Mouse (Mus musculus) testis, adult 2 months (tissue): ENCODE data around the gene Plppr4. TPM values are rescaled to one million over a fixed set of nuclear protein-coding genes. Genes with fewer than 3 reads are reported as not detected.

Experiments
- H3K27ac ChIP-seq: fragments of 200-500 bp; 2 replicates; pipeline ENCODE4 v1.5.1; 2012; ENCODE audit warnings: low read depth, low read length; ENCODE audit not compliant: control insufficient read depth, insufficient read depth
- H3K27me3 ChIP-seq: fragments of 200-500 bp; 2 replicates; pipeline ENCODE4 v1.6.1; 2012; ENCODE audit warnings: mild to moderate bottlenecking, low read length, moderate library complexity; ENCODE audit not compliant: control insufficient read depth, insufficient read depth
- H3K36me3 ChIP-seq: fragments of 200-500 bp; 2 replicates; pipeline ENCODE4 v1.6.1; 2012; ENCODE audit warnings: mild to moderate bottlenecking, low read length; ENCODE audit not compliant: control insufficient read depth, insufficient read depth
- H3K4me1 ChIP-seq: fragments of 200-500 bp; 2 replicates; pipeline ENCODE4 v1.6.1; 2012; ENCODE audit warnings: low read length; ENCODE audit not compliant: control insufficient read depth, insufficient read depth
- H3K4me3 ChIP-seq: fragments of 200-500 bp; 2 replicates; pipeline ENCODE4 v1.5.1; 2012; ENCODE audit warnings: low read depth, mild to moderate bottlenecking, low read length, moderate library complexity, mixed read lengths; ENCODE audit not compliant: control insufficient read depth
- CTCF ChIP-seq: fragments of 200-500 bp; IDR thresholded peaks from 2 replicates; pipeline ENCODE4 v1.5.1; 2012; ENCODE audit warnings: low read depth, mild to moderate bottlenecking, inconsistent platforms, low read length, moderate library complexity; ENCODE audit not compliant: control insufficient read depth, insufficient read depth, insufficient replicate concordance
- POLR2A ChIP-seq: fragments of 200-500 bp; IDR thresholded peaks from 2 replicates; pipeline ENCODE4 v1.6.1; 2012; ENCODE audit warnings: low read depth, mild to moderate bottlenecking, inconsistent platforms, low read length, moderate library complexity; ENCODE audit not compliant: control insufficient read depth
- polyA plus RNA-seq: library from polyadenylated mRNA; depleted of rRNA; stranded (reverse); fragments of >200 nt; gene quantifications from 2 replicates; pipeline ENCODE4 v1.2.3, GENCODE M21; 2012; rRNA removed

The Plppr4 gene
- polyA plus RNA-seq: 1.1 and 2.0 TPM in 2 replicates

- H3K4me3 ChIP-seq: peak within 1 kb of the TSS; percentile 63
- no peak within 1 kb of the TSS for H3K27ac ChIP-seq
- no peaks in the 10 kb centered on the region for H3K36me3 ChIP-seq
- TF ChIP-seq POLR2A: no peak
- TF ChIP-seq CTCF: no peak
- H3K27me3 ChIP-seq: no peaks in the 10 kb centered on the region
- peaks cover 4% of the 10 kb centered on the region; the same call in 1 of the 2 replicates for H3K4me1 ChIP-seq
Observed at GRCm38 (mm10) chr3:117360528-117360927, at the start of gene Plppr4. Plppr4 (minus strand) TSS chr3:117360876.

GRCm38 (mm10) chr3:117405821-117406220, 45.1 kb upstream of the Plppr4 start:
- H3K4me1 ChIP-seq: no peaks in the 10 kb centered on the region
- no peak overlapping the region for H3K4me3 ChIP-seq
- no peak for TF ChIP-seq CTCF
- TF ChIP-seq POLR2A: no peak
- no peaks in the 10 kb centered on the region for H3K36me3 ChIP-seq
- H3K27me3 ChIP-seq: no peaks in the 10 kb centered on the region
- no peak overlapping the region for H3K27ac ChIP-seq

- no peaks in the 10 kb centered on the region for H3K36me3 ChIP-seq
- TF ChIP-seq POLR2A (no peak), CTCF (no peak)
- H3K4me1 ChIP-seq: no peaks in the 10 kb centered on the region
- no peak overlapping the region for H3K4me3 ChIP-seq
- no peaks in the 10 kb centered on the region for H3K27me3 ChIP-seq
- H3K27ac ChIP-seq: no peak overlapping the region
Observed at GRCm38 (mm10) chr3:117403740-117404139, 43.1 kb upstream of the Plppr4 start.

- H3K27me3 ChIP-seq: no peaks in the 10 kb centered on the region
- H3K36me3 ChIP-seq: no peaks in the 10 kb centered on the region
- TF ChIP-seq CTCF: no peak
- TF ChIP-seq POLR2A: no peak
- H3K4me1 ChIP-seq: no peaks in the 10 kb centered on the region
- H3K27ac ChIP-seq: no peak overlapping the region
- H3K4me3 ChIP-seq: no peak overlapping the region
Observed at GRCm38 (mm10) chr3:117366041-117366440, 5.4 kb upstream of the Plppr4 start.

- H3K4me1 ChIP-seq: peaks cover 4% of the 10 kb centered on the region; the same call in 1 of the 2 replicates
- no peaks in the 10 kb centered on the region for H3K36me3 ChIP-seq
- peak overlapping the region; percentile 63 for H3K4me3 ChIP-seq
- H3K27ac ChIP-seq: no peak overlapping the region
- H3K27me3 ChIP-seq: no peaks in the 10 kb centered on the region
- no peak for TF ChIP-seq POLR2A
- no peak for TF ChIP-seq CTCF
Observed at GRCm38 (mm10) chr3:117359686-117360521, 772 bp downstream of the Plppr4 start.

GRCm38 (mm10) chr3:117358981-117359628, 1.6 kb downstream of the Plppr4 start:
- Histone ChIP-seq H3K27ac (no peak overlapping the region), H3K4me3 (no peak overlapping the region), H3K27me3 (no peaks in the 10 kb centered on the region), H3K36me3 (no peaks in the 10 kb centered on the region), H3K4me1 (peaks cover 4% of the 10 kb centered on the region; the same call in 1 of the 2 replicates)
- TF ChIP-seq POLR2A (no peak), CTCF (no peak)

GRCm38 (mm10) chr3:117357367-117357766, 3.3 kb downstream of the Plppr4 start:
- H3K27ac ChIP-seq: no peak overlapping the region

More at GRCm38 (mm10) chr3:117357367-117357766, 3.3 kb downstream of the Plppr4 start:
- Histone ChIP-seq H3K4me1 (peaks cover 4% of the 10 kb centered on the region; the same call in 1 of the 2 replicates), H3K36me3 (no peaks in the 10 kb centered on the region), H3K27me3 (no peaks in the 10 kb centered on the region), H3K4me3 (no peak overlapping the region)
- TF ChIP-seq CTCF (no peak), POLR2A (no peak)
